Mouse (Mus musculus) MEL (cell line): ENCODE results near the gene Rnf212b. TPM values are rescaled to one million over a fixed set of nuclear protein-coding genes. Genes with fewer than 3 reads are reported as not detected.
"Not testable (repeated sequence)": the region's sequence is repeated elsewhere in the genome, so short reads cannot be mapped to it uniquely, and the experiment has no call there.

ENCODE experiments used
- DNase-seq: peaks from one replicate; pipeline ENCODE4 v3.0.0; 2011; ENCODE audit warnings: low read depth, low spot score
- H3K27ac ChIP-seq: 2 replicates; pipeline ENCODE4 v1.5.1; 2012; ENCODE audit warnings: low read depth, mild to moderate bottlenecking, control low read depth, low read length, moderate library complexity; ENCODE audit not compliant: control insufficient read depth
- H3K27me3 ChIP-seq, 2 experiments: fragments of 150-350 bp in 1 of 2; sonication (generic) in 1 of 2; 2 replicates each; pipeline ENCODE4 v1.6.1; 2012; ENCODE audit warnings: low read length in 2 of 2, mild to moderate bottlenecking in 2 of 2, improper control_type of control experiment in 1 of 2, moderate library complexity in 1 of 2; ENCODE audit not compliant: insufficient read depth in 2 of 2, control insufficient read depth in 1 of 2
- H3K36me3 ChIP-seq, 2 experiments: 2 replicates each; pipeline ENCODE4 v1.6.1; 2012 to 2014; ENCODE audit warnings: low read length in 2 of 2, improper control_type of control experiment in 1 of 2, inconsistent platforms in 1 of 2, mild to moderate bottlenecking in 1 of 2; ENCODE audit not compliant: insufficient read depth in 2 of 2, control insufficient read depth in 1 of 2
- H3K4me1 ChIP-seq, 2 experiments: fragments of 150-350 bp in 1 of 2; sonication (generic) in 1 of 2; 2 replicates each; pipeline ENCODE4 v1.6.1; 2012; ENCODE audit warnings: low read length in 2 of 2, improper control_type of control experiment in 1 of 2, mild to moderate bottlenecking in 1 of 2; ENCODE audit not compliant: insufficient read depth in 2 of 2, control insufficient read depth in 1 of 2
- H3K4me3 ChIP-seq, 2 experiments: fragments of 150-350 bp in 1 of 2; sonication (generic) in 1 of 2; 2 replicates each; pipeline ENCODE4 v1.5.1; 2012; ENCODE audit warnings: low read depth in 2 of 2, low read length in 2 of 2, mild to moderate bottlenecking in 2 of 2, moderate library complexity in 2 of 2, control low read depth in 1 of 2, improper control_type of control experiment in 1 of 2; ENCODE audit not compliant: control insufficient read depth in 1 of 2, insufficient read depth in 1 of 2
- H3K79me2 ChIP-seq: 2 replicates; pipeline ENCODE4 v1.6.1; 2012; ENCODE audit warnings: mild to moderate bottlenecking, low read length, moderate library complexity; ENCODE audit not compliant: control insufficient read depth, poor library complexity, insufficient read depth
- H3K9ac ChIP-seq: 2 replicates; pipeline ENCODE4 v1.6.1; 2012; ENCODE audit warnings: low read depth, mild to moderate bottlenecking, control low read depth, low read length, moderate library complexity; ENCODE audit not compliant: control insufficient read depth, poor library complexity, severe bottlenecking
- H3K9me3 ChIP-seq: fragments of 150-350 bp; sonication (generic); replicated peaks from 2 replicates; pipeline ENCODE4 v1.6.1; 2012; ENCODE audit warnings: mild to moderate bottlenecking, low read length, improper control_type of control experiment, moderate library complexity; ENCODE audit not compliant: insufficient read depth
- CHD2 ChIP-seq: IDR thresholded peaks from 2 replicates; pipeline ENCODE4 v1.6.1; 2011; ENCODE audit warnings: low read length, improper control_type of control experiment
- MAFK ChIP-seq: IDR thresholded peaks from 2 replicates; pipeline ENCODE4 v1.6.1; 2011; ENCODE audit warnings: low read depth, mild to moderate bottlenecking, low read length, improper control_type of control experiment, borderline replicate concordance
- MYB ChIP-seq: IDR thresholded peaks from 2 replicates; pipeline ENCODE4 v1.6.1; 2011; ENCODE audit warnings: mild to moderate bottlenecking, low read depth, low read length, improper control_type of control experiment
- SIN3A ChIP-seq: IDR thresholded peaks from 2 replicates; pipeline ENCODE4 v1.6.1; 2012; ENCODE audit warnings: low read length, improper control_type of control experiment, inconsistent platforms
- ZC3H11A ChIP-seq: IDR thresholded peaks from 2 replicates; pipeline ENCODE4 v1.6.1; 2012; ENCODE audit warnings: low read depth, mild to moderate bottlenecking, inconsistent platforms, low read length, improper control_type of control experiment
- polyA plus RNA-seq, 2 experiments: library from polyadenylated mRNA; stranded (reverse) in 1 of 2; unstranded in 1 of 2; fragments of >175 nt in 1 of 2; fragments of >200 nt in 1 of 2; gene quantifications; 2 replicates each; pipeline versions ENCODE4 v1.2.1 to v1.2.4; 2012; ENCODE audit warnings: low replicate concordance in 2 of 2, low read depth in 1 of 2; ENCODE audit not compliant: insufficient read length in 2 of 2, insufficient read depth in 1 of 2, missing spikeins in 1 of 2
- total RNA-seq: library from RNA; depleted of rRNA; stranded (reverse); fragments of 300-350 nt; gene quantifications from 2 replicates; pipeline ENCODE4 v1.2.3, GENCODE M21; 2012; rRNA removed

Rnf212b gene
- total RNA-seq (not detected in 2 replicates), polyA plus RNA-seq (not detected)

- DNase-seq: no peak
- peaks cover 0 to 13% of the 10 kb centered on the region in 2 experiments; a peak in 2 of 4 replicates for H3K36me3 ChIP-seq
- H3K9me3 ChIP-seq: no peaks in the 10 kb centered on the region
- H3K4me1 ChIP-seq: peaks cover 2 to 10% of the 10 kb centered on the region in 2 experiments
- H3K27ac ChIP-seq: no peak within 1 kb of the TSS
- H3K79me2 ChIP-seq: no peaks in the 10 kb centered on the region
- no peak within 1 kb of the TSS for H3K9ac ChIP-seq
- H3K27me3 ChIP-seq: no peaks in the 10 kb centered on the region
- no peak for TF ChIP-seq CHD2
- H3K4me3 ChIP-seq: no peak within 1 kb of the TSS
Observed at GRCm38 (mm10) chr14:54813991-54814390, at the start of gene Rnf212b. Rnf212b (plus strand) TSS chr14:54814141.

GRCm38 (mm10) chr14:54766937-54767336, 47.0 kb upstream of the Rnf212b start:
- not testable (repeated sequence) for DNase-seq, H3K9me3 ChIP-seq, H3K4me3 ChIP-seq, H3K4me1 ChIP-seq, H3K36me3 ChIP-seq, H3K27me3 ChIP-seq, H3K79me2 ChIP-seq, H3K9ac ChIP-seq, H3K27ac ChIP-seq

GRCm38 (mm10) chr14:54768314-54769067, 45.5 kb upstream of the Rnf212b start:
- no peaks in the 10 kb centered on the region for H3K36me3 ChIP-seq
- no peak overlapping the region for H3K27ac ChIP-seq
- H3K4me1 ChIP-seq: no peaks in the 10 kb centered on the region
- H3K4me3 ChIP-seq: no peak overlapping the region
- no peak overlapping the region for H3K9ac ChIP-seq
- no peak for TF ChIP-seq CHD2
- TF ChIP-seq SIN3A: no peak
- no peak for TF ChIP-seq MYB
- TF ChIP-seq ZC3H11A: no peak
- no peaks in the 10 kb centered on the region for H3K9me3 ChIP-seq
- DNase-seq: no peak
- H3K79me2 ChIP-seq: no peaks in the 10 kb centered on the region
- no peaks in the 10 kb centered on the region; a peak in 2 of 4 replicates for H3K27me3 ChIP-seq

GRCm38 (mm10) chr14:54769068-54769425, 44.9 kb upstream of the Rnf212b start:
- H3K27me3 ChIP-seq: peaks cover 0 to 1% of the 10 kb centered on the region in 2 experiments; a peak in 2 of 4 replicates
- no peaks in the 10 kb centered on the region for H3K36me3 ChIP-seq
- H3K9ac ChIP-seq: no peak overlapping the region
- no peak overlapping the region for H3K4me3 ChIP-seq
- no peak for DNase-seq
- H3K79me2 ChIP-seq: no peaks in the 10 kb centered on the region
- H3K9me3 ChIP-seq: no peaks in the 10 kb centered on the region
- H3K27ac ChIP-seq: no peak overlapping the region
- H3K4me1 ChIP-seq: no peaks in the 10 kb centered on the region
- no peak for TF ChIP-seq MAFK
